Mouse (Mus musculus): Measurements from ENCODE around the gene Sprr1a. TPM values are rescaled to one million over a fixed set of nuclear protein-coding genes. Genes with fewer than 3 reads are reported as not detected.

The Sprr1a gene
- total and polyA plus RNA-seq, 2 experiments from 2014 or later: 0.25 TPM; not detected in 1

DNA sequence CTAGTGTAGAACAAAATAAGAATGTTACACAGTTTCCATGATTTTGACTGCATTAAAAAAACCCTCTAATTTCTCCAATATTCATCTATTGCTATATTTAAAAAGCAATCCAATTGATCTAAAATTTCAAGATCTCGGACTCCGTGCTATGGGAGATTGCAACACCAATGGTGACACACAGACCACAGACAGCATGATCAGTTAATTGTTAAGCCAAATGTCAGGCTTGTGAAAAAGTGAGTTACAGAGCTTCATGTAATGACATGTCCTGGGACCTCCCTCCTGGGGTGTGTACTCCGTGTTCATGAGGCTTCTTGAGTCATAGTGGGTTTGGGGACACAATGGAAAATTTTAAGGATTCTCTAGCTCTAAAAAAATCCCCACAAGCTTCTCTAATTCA lies 45.5 kb downstream of the Sprr1a start:
- Histone ChIP-seq H3K4me2 (ENCODE audit: low read depth, low read length) (no peak overlapping the region), H3K4me1 (ENCODE audit: insufficient read depth, low read length) (no peaks in the 10 kb centered on the region), H3K9me3 (ENCODE audit: low read length) (no peaks in the 10 kb centered on the region), H3K27me3 (ENCODE audit: insufficient read depth, low read length) (no peaks in the 10 kb centered on the region), H3K9ac (replicated peaks; ENCODE audit: low read length) (no peak overlapping the region), H3K4me3 (ENCODE audit: low read length) (no peak overlapping the region), H3K36me3 (ENCODE audit: insufficient read depth, low read length) (no peaks in the 10 kb centered on the region), H3K27ac (no peak overlapping the region)
- ATAC-seq (no peak), DNase-seq (ENCODE audit: low spot score) (no peak)
- 85% methylated on average over 3 of the region's 3 CpGs for WGBS
- TF ChIP-seq CTCF (IDR thresholded peaks at IDR 0.05; ENCODE audit: low read depth): no peak

DNA sequence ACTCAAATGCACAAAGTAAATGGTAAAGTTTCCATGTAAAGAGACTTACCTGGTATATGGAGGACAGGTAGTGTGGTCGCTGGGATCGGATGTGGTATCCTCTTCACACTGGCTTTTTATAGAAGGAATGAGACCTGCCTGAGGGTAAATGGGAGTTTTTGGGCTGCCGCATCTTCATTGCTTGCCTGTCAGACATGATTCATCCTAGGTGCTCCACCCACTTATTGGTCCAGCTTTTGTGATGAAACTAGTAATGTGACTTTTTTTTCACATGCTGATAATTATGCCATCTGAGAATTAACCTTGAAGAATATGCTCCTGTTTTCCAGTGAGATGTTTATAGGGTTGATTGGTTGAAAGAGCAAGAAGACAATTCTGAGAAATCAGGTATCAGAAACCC lies 47.0 kb downstream of the Sprr1a start, which contains the start of gene Sprr1b:
Gene Sprr1b, minus strand, starts transcription at position 101 of the 400 bp plus-strand sequence.
- no peak within 1 kb of the TSS for H3K27ac ChIP-seq
- no peak within 1 kb of the TSS for H3K9ac ChIP-seq (replicated peaks; ENCODE audit: low read length)
- no peak for TF ChIP-seq CTCF (IDR thresholded peaks at IDR 0.05; ENCODE audit: low read depth)
- 91% methylated on average over 3 of the region's 3 CpGs for WGBS
- ATAC-seq (no peak), DNase-seq (ENCODE audit: low spot score) (no peak)
- no peak within 1 kb of the TSS for H3K4me3 ChIP-seq (ENCODE audit: low read length)
- H3K27me3 ChIP-seq (ENCODE audit: insufficient read depth, low read length): no peaks in the 10 kb centered on the region
- H3K4me1 ChIP-seq (ENCODE audit: insufficient read depth, low read length): no peaks in the 10 kb centered on the region
- no peaks in the 10 kb centered on the region for H3K36me3 ChIP-seq (ENCODE audit: insufficient read depth, low read length)
- no peak within 1 kb of the TSS for H3K4me2 ChIP-seq (ENCODE audit: low read depth, low read length)
- no peaks in the 10 kb centered on the region for H3K9me3 ChIP-seq (ENCODE audit: low read length)

Other genes starting within 250 kb of the Sprr1a start
- not detected in 2 replicates for gene Sprr2a3, start 200.5 kb downstream of the Sprr1a start, total RNA-seq (2014; rRNA removed)
- not detected in 2 replicates for gene Sprr2a3, start 200.5 kb downstream of the Sprr1a start, polyA plus RNA-seq (2015; fragmentation: Nextera tagmentation; extraction: Ambion mirVana)
- not detected in 2 replicates for gene Sprr2b, start 169.3 kb downstream of the Sprr1a start, total RNA-seq (2014; rRNA removed)
- gene Sprr2b, start 169.3 kb downstream of the Sprr1a start, polyA plus RNA-seq (2015; fragmentation: Nextera tagmentation; extraction: Ambion mirVana): 0.24 and 0.44 TPM in 2 replicates
- gene Sprr2d, start 146.8 kb downstream of the Sprr1a start, total RNA-seq (2014; rRNA removed): not detected in 2 replicates
- not detected in 2 replicates for gene Sprr2d, start 146.8 kb downstream of the Sprr1a start, polyA plus RNA-seq (2015; fragmentation: Nextera tagmentation; extraction: Ambion mirVana)
- not detected in 2 replicates for gene Sprr2e, start 133.8 kb downstream of the Sprr1a start, total RNA-seq (2014; rRNA removed)
- not detected in 2 replicates for gene Sprr2e, start 133.8 kb downstream of the Sprr1a start, polyA plus RNA-seq (2015; fragmentation: Nextera tagmentation; extraction: Ambion mirVana)
- not detected in 2 replicates for gene Sprr2f, start 120.7 kb downstream of the Sprr1a start, total RNA-seq (2014; rRNA removed)
- not detected in 2 replicates for gene Sprr2f, start 120.7 kb downstream of the Sprr1a start, polyA plus RNA-seq (2015; fragmentation: Nextera tagmentation; extraction: Ambion mirVana)
- gene Sprr2h, start 100.2 kb downstream of the Sprr1a start, total RNA-seq (2014; rRNA removed): not detected in 2 replicates
- not detected in 2 replicates for gene Sprr2h, start 100.2 kb downstream of the Sprr1a start, polyA plus RNA-seq (2015; fragmentation: Nextera tagmentation; extraction: Ambion mirVana)
- gene Sprr2i, start 77.9 kb downstream of the Sprr1a start, total RNA-seq (2014; rRNA removed): not detected in 2 replicates
- gene Sprr2i, start 77.9 kb downstream of the Sprr1a start, polyA plus RNA-seq (2015; fragmentation: Nextera tagmentation; extraction: Ambion mirVana): not detected in 2 replicates
- gene Sprr2j-ps, start 67.8 kb downstream of the Sprr1a start, total RNA-seq (2014; rRNA removed): not detected in 2 replicates
- gene Sprr2j-ps, start 67.8 kb downstream of the Sprr1a start, polyA plus RNA-seq (2015; fragmentation: Nextera tagmentation; extraction: Ambion mirVana): not detected in 2 replicates
- gene Gm9774, start 56.5 kb downstream of the Sprr1a start, total RNA-seq (2014; rRNA removed): 2.5 and 3.7 TPM in 2 replicates
- 9.4 and 9.6 TPM in 2 replicates for gene Gm9774, start 56.5 kb downstream of the Sprr1a start, polyA plus RNA-seq (2015; fragmentation: Nextera tagmentation; extraction: Ambion mirVana)
- gene Sprr2k, start 53.3 kb downstream of the Sprr1a start, total RNA-seq (2014; rRNA removed): not detected in 2 replicates
- not detected in 2 replicates for gene Sprr2k, start 53.3 kb downstream of the Sprr1a start, polyA plus RNA-seq (2015; fragmentation: Nextera tagmentation; extraction: Ambion mirVana)
- gene Sprr1b, start 47.1 kb downstream of the Sprr1a start, total RNA-seq (2014; rRNA removed): not detected in 2 replicates
- gene Sprr1b, start 47.1 kb downstream of the Sprr1a start, polyA plus RNA-seq (2015; fragmentation: Nextera tagmentation; extraction: Ambion mirVana): 0.18 TPM in 1 of 2 replicates, not detected in the other
- gene Sprr3, start 27.2 kb downstream of the Sprr1a start, total RNA-seq (2014; rRNA removed): not detected in 2 replicates
- gene Sprr3, start 27.2 kb downstream of the Sprr1a start, polyA plus RNA-seq (2015; fragmentation: Nextera tagmentation; extraction: Ambion mirVana): not detected in 2 replicates
- not detected in 2 replicates for gene Sprr4, start 14.6 kb upstream of the Sprr1a start, total RNA-seq (2014; rRNA removed)
- gene Sprr4, start 14.6 kb upstream of the Sprr1a start, polyA plus RNA-seq (2015; fragmentation: Nextera tagmentation; extraction: Ambion mirVana): not detected in 2 replicates
- gene 2310046K23Rik, start 48.6 kb upstream of the Sprr1a start, total RNA-seq (2014; rRNA removed): not detected in 2 replicates
- gene 2310046K23Rik, start 48.6 kb upstream of the Sprr1a start, polyA plus RNA-seq (2015; fragmentation: Nextera tagmentation; extraction: Ambion mirVana): not detected in 2 replicates
- gene Ivl, start 87.8 kb upstream of the Sprr1a start, total RNA-seq (2014; rRNA removed): not detected in 2 replicates
- gene Ivl, start 87.8 kb upstream of the Sprr1a start, polyA plus RNA-seq (2015; fragmentation: Nextera tagmentation; extraction: Ambion mirVana): not detected in 2 replicates
- not detected in 2 replicates for gene Smcp, start 103.1 kb upstream of the Sprr1a start, total RNA-seq (2014; rRNA removed)
- gene Smcp, start 103.1 kb upstream of the Sprr1a start, polyA plus RNA-seq (2015; fragmentation: Nextera tagmentation; extraction: Ambion mirVana): not detected in 2 replicates
- not detected in 2 replicates for gene 2210017I01Rik, start 121.6 kb upstream of the Sprr1a start, total RNA-seq (2014; rRNA removed)
- gene 2210017I01Rik, start 121.6 kb upstream of the Sprr1a start, polyA plus RNA-seq (2015; fragmentation: Nextera tagmentation; extraction: Ambion mirVana): not detected in 2 replicates
- not detected in 2 replicates for gene Lce6a, start 135.8 kb upstream of the Sprr1a start, total RNA-seq (2014; rRNA removed)
- gene Lce6a, start 135.8 kb upstream of the Sprr1a start, polyA plus RNA-seq (2015; fragmentation: Nextera tagmentation; extraction: Ambion mirVana): not detected in 2 replicates
- not detected in 2 replicates for gene Lce1a1, start 162.4 kb upstream of the Sprr1a start, total RNA-seq (2014; rRNA removed)
- gene Lce1a1, start 162.4 kb upstream of the Sprr1a start, polyA plus RNA-seq (2015; fragmentation: Nextera tagmentation; extraction: Ambion mirVana): not detected in 2 replicates
- not detected in 2 replicates for gene Lce1b, start 171.0 kb upstream of the Sprr1a start, total RNA-seq (2014; rRNA removed)
- gene Lce1b, start 171.0 kb upstream of the Sprr1a start, polyA plus RNA-seq (2015; fragmentation: Nextera tagmentation; extraction: Ambion mirVana): not detected in 2 replicates
- gene Lce1a2, start 184.4 kb upstream of the Sprr1a start, total RNA-seq (2014; rRNA removed): not detected in 2 replicates
- not detected in 2 replicates for gene Lce1a2, start 184.4 kb upstream of the Sprr1a start, polyA plus RNA-seq (2015; fragmentation: Nextera tagmentation; extraction: Ambion mirVana)
- not detected in 2 replicates for gene Lce1c, start 193.4 kb upstream of the Sprr1a start, total RNA-seq (2014; rRNA removed)
- gene Lce1c, start 193.4 kb upstream of the Sprr1a start, polyA plus RNA-seq (2015; fragmentation: Nextera tagmentation; extraction: Ambion mirVana): not detected in 2 replicates
- not detected in 2 replicates for gene Lce1d, start 201.3 kb upstream of the Sprr1a start, total RNA-seq (2014; rRNA removed)
- gene Lce1d, start 201.3 kb upstream of the Sprr1a start, polyA plus RNA-seq (2015; fragmentation: Nextera tagmentation; extraction: Ambion mirVana): not detected in 2 replicates
- not detected in 2 replicates for gene Lce1e, start 223.2 kb upstream of the Sprr1a start, total RNA-seq (2014; rRNA removed)
- not detected in 2 replicates for gene Lce1e, start 223.2 kb upstream of the Sprr1a start, polyA plus RNA-seq (2015; fragmentation: Nextera tagmentation; extraction: Ambion mirVana)
- gene Lce1f, start 234.5 kb upstream of the Sprr1a start, total RNA-seq (2014; rRNA removed): not detected in 2 replicates
- not detected in 2 replicates for gene Lce1f, start 234.5 kb upstream of the Sprr1a start, polyA plus RNA-seq (2015; fragmentation: Nextera tagmentation; extraction: Ambion mirVana)

All from hindbrain, postnatal 0 days (tissue).